Mouse (Mus musculus): Measurements from ENCODE around the gene Rnf144b. TPM values are rescaled to one million over a fixed set of nuclear protein-coding genes. Genes with fewer than 3 reads are reported as not detected.
A peak's percentile ranks its signal among the peaks of the same experiment; 100 is the strongest.

The Rnf144b gene
- polyA plus RNA-seq, 1 experiment from 2014 or later: 1.6 TPM

DNA sequence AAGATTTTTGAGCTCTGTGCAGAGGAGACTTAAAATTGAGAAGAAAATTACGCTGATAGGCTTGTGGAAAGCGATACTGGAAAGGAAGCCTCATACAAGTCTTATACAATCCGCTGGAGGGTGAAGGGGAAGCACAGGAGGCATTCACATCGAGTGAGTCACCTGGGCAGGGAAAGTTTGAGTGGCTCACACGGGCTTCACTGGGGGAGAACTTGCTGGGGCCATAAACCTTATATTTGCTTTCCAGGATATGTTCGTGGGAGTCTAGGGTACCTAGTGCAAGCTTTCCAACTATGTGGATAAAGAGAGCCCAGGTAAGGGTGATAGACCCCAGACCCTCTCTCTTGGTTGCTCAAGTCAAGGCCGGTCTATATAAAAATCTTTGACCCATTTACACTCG, 150.5 kb downstream of the Rnf144b start:
- peak overlapping the region; percentile 46 for H3K4me2 ChIP-seq (ENCODE audit: low read length)
- ATAC-seq (replicated peaks; ENCODE audit: low FRiP score, low read depth): no peak
- H3K4me3 ChIP-seq (replicated peaks; ENCODE audit: low read depth, low read length): no peak overlapping the region
- WGBS: 12% methylated on average over 8 of the region's 8 CpGs
- TF ChIP-seq CTCF (IDR thresholded peaks at IDR 0.05; ENCODE audit: low read depth): no peak
- peaks cover 12% of the 10 kb centered on the region; the same call in 1 of the 2 replicates for H3K4me1 ChIP-seq (replicated peaks; ENCODE audit: insufficient read depth, low read length)
- H3K27ac ChIP-seq: no peak overlapping the region
- no peaks in the 10 kb centered on the region for H3K9me3 ChIP-seq (replicated peaks; ENCODE audit: low read length)
- DNase-seq (ENCODE audit: low spot score): peak; percentile 13
- H3K36me3 ChIP-seq (ENCODE audit: insufficient read depth, low read length): no peaks in the 10 kb centered on the region
- no peak overlapping the region for H3K9ac ChIP-seq (ENCODE audit: low read depth, low read length)
- no peaks in the 10 kb centered on the region for H3K27me3 ChIP-seq (ENCODE audit: insufficient read depth, low read length)

DNA sequence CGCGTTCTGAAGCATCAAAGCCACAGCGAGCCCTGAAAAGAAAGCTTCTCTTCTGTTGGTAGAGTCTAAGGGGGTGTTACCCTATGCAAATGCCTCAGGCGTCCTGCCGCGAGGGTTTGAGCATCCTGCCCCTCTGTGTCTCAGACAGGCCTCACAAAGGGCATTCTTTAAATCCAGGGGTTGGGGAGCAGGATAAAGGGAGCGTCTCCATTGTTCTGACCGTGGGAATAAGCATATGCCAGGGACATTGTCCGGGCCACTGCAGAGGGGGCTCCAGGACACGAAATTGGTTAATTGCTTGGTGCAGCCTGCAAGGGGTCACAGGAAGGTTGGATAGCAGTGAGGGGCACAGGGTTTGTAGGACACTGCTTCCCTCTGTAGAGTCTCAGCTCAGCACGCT, 151.0 kb downstream of the Rnf144b start:
- 13% methylated on average over 11 of the region's 11 CpGs for WGBS
- H3K9ac ChIP-seq (ENCODE audit: low read depth, low read length): 0 out of 2 replicates have a peak overlapping the region, but pooled peaks have one; percentile 40
- H3K4me2 ChIP-seq (ENCODE audit: low read length): peak overlapping the region; percentile 46
- peaks cover 12% of the 10 kb centered on the region; the same call in 1 of the 2 replicates for H3K4me1 ChIP-seq (replicated peaks; ENCODE audit: insufficient read depth, low read length)
- TF ChIP-seq CTCF (IDR thresholded peaks at IDR 0.05; ENCODE audit: low read depth): no peak
- no peak overlapping the region for H3K4me3 ChIP-seq (replicated peaks; ENCODE audit: low read depth, low read length)
- no peaks in the 10 kb centered on the region for H3K27me3 ChIP-seq (ENCODE audit: insufficient read depth, low read length)
- no peak overlapping the region for H3K27ac ChIP-seq
- no peaks in the 10 kb centered on the region for H3K36me3 ChIP-seq (ENCODE audit: insufficient read depth, low read length)
- ATAC-seq (replicated peaks; ENCODE audit: low FRiP score, low read depth) (no peak), DNase-seq (ENCODE audit: low spot score) (peak; percentile 24)
- H3K9me3 ChIP-seq (replicated peaks; ENCODE audit: low read length): no peaks in the 10 kb centered on the region

DNA sequence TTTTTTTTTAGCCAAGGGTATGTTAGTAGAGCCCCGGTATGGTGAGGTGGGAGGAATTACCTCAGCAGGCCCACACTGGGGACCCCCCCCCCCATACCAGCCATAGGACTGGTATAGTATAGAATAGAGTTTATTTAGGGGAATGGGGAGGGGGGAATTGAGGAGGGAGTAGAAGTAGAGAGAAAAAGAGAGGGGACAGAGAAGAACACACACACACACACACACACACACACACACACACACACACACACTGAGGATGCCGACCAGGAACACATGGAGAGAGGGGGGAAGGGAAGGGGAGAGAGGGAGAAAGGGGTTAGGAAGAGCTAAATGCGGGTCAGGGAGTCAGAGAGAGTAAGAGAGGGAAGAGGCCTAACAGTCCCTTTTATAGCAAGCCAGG, 151.7 kb downstream of the Rnf144b start:
- Histone ChIP-seq H3K4me1 (replicated peaks; ENCODE audit: insufficient read depth, low read length) (peaks cover 12% of the 10 kb centered on the region; the same call in 1 of the 2 replicates), H3K9ac (ENCODE audit: low read depth, low read length) (no peak overlapping the region), H3K4me3 (replicated peaks; ENCODE audit: low read depth, low read length) (no peak overlapping the region), H3K4me2 (ENCODE audit: low read length) (no peak overlapping the region), H3K9me3 (replicated peaks; ENCODE audit: low read length) (no peaks in the 10 kb centered on the region), H3K27me3 (ENCODE audit: insufficient read depth, low read length) (no peaks in the 10 kb centered on the region), H3K27ac (no peak overlapping the region), H3K36me3 (ENCODE audit: insufficient read depth, low read length) (no peaks in the 10 kb centered on the region)
- DNase-seq (ENCODE audit: low spot score): no peak
- TF ChIP-seq CTCF (IDR thresholded peaks at IDR 0.05; ENCODE audit: low read depth): no peak
- WGBS: 39% methylated on average over 3 of the region's 3 CpGs
- ATAC-seq (replicated peaks; ENCODE audit: low FRiP score, low read depth): no peak

DNA sequence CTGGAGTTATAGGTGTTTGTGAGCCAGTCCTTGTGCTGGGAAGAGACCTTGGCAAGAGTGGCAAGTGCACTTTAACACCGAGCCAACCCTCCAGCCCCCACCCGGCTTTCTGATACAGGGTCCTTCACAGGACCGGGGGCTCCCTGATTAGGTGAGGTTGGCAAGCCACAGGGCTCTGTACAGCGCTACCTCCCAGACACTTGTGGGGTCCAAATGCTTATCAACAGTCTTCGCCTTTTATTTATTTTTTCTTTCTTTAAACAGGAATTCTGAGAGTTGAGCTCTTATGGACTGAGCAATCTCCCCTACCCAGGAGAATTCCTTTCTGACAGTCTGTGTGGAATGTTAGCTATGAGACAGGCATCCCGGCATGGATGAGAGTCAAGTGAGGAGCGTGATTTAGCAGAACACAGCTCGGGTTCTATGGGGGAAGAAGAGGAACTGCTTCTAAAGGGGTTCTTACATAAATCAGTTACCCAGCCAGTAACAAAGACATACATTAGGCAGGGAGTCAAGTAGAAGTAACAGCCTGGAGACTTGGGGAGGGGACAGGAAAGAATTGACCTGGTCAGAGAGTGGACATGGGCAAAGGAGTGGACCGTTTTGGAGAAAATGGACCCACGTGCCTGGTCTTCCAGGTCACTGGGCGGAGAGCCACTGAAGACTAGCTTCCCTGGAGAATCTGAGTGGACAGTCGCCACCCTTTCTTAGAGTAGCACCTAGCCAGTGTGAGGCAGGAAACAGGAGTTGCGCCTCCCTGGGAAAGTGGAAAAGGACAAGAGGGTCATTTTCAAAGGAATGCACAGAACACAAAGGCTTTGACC, 154.8 kb downstream of the Rnf144b start:
- Histone ChIP-seq H3K36me3 (ENCODE audit: insufficient read depth, low read length) (no peaks in the 10 kb centered on the region), H3K27me3 (ENCODE audit: insufficient read depth, low read length) (no peaks in the 10 kb centered on the region), H3K4me3 (replicated peaks; ENCODE audit: low read depth, low read length) (no peak overlapping the region), H3K4me2 (ENCODE audit: low read length) (peak overlapping the region; percentile 5; the same call in 1 of the 2 replicates), H3K4me1 (replicated peaks; ENCODE audit: insufficient read depth, low read length) (peaks cover 12% of the 10 kb centered on the region; the same call in 1 of the 2 replicates), H3K9me3 (replicated peaks; ENCODE audit: low read length) (no peaks in the 10 kb centered on the region), H3K27ac (0 out of 2 replicates have a peak overlapping the region, but pooled peaks have one; percentile 16), H3K9ac (ENCODE audit: low read depth, low read length) (no peak overlapping the region)
- ATAC-seq (replicated peaks; ENCODE audit: low FRiP score, low read depth) (no peak), DNase-seq (ENCODE audit: low spot score) (peak; percentile 67)
- WGBS: 28% methylated on average over 13 of the region's 13 CpGs
- TF ChIP-seq CTCF (IDR thresholded peaks at IDR 0.05; ENCODE audit: low read depth): no peak

DNA sequence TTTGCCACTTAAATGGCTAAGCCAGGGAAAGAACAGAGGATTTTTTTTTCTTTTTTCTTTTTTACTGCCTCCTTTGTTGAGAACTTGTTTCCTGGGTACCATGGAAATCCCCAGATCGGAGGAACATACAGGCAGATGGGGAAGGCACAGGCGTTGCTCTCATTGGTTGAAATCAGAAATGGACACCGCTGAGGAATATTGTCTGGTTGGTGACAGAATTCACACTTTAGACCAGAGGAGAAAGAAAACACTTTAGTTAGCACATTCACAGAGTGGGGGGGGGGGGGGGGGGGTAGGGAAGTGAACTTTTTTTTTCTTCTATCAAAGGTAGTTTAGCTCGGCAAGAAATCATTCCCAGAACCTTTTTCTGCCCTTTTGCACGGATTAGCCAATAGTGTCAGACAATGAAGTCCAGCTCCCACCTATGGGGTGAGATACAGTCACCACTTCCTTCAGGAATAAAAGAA, 155.4 kb downstream of the Rnf144b start:
- no peak overlapping the region for H3K9ac ChIP-seq (ENCODE audit: low read depth, low read length)
- H3K9me3 ChIP-seq (replicated peaks; ENCODE audit: low read length): no peaks in the 10 kb centered on the region
- no peak for DNase-seq (ENCODE audit: low spot score)
- H3K36me3 ChIP-seq (ENCODE audit: insufficient read depth, low read length): no peaks in the 10 kb centered on the region
- no peak overlapping the region for H3K4me3 ChIP-seq (replicated peaks; ENCODE audit: low read depth, low read length)
- no peak for TF ChIP-seq CTCF (IDR thresholded peaks at IDR 0.05; ENCODE audit: low read depth)
- H3K4me2 ChIP-seq (ENCODE audit: low read length): peak overlapping the region; percentile 5; the same call in 1 of the 2 replicates
- no peaks in the 10 kb centered on the region for H3K27me3 ChIP-seq (ENCODE audit: insufficient read depth, low read length)
- no peak for ATAC-seq (replicated peaks; ENCODE audit: low FRiP score, low read depth)
- 7% methylated on average over 5 of the region's 5 CpGs for WGBS
- H3K4me1 ChIP-seq (replicated peaks; ENCODE audit: insufficient read depth, low read length): peaks cover 12% of the 10 kb centered on the region; the same call in 1 of the 2 replicates
- H3K27ac ChIP-seq: no peak overlapping the region

DNA sequence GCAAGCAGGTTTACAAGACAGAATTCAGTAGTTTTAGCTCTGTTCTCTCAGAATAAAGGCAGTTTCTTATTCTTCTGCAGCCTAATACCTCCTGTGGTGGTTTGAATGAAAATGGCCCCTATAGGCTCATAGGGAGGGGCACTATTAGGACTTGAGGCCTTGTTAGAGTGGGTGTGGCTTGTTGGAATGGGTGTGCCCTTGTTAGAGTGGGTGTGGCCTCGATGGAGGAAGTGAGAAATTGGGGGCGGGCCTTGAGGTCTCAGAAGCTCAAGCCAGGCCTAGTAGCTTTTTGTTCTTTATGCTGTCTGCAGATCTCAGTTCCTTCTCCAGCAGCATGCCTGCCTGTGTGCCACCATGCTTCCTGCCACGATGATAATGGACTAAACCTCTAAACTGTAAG, 159.8 kb downstream of the Rnf144b start:
- H3K9ac ChIP-seq (ENCODE audit: low read depth, low read length): no peak overlapping the region
- peaks cover 7% of the 10 kb centered on the region; the same call in 1 of the 2 replicates for H3K4me1 ChIP-seq (replicated peaks; ENCODE audit: insufficient read depth, low read length)
- H3K9me3 ChIP-seq (replicated peaks; ENCODE audit: low read length): no peaks in the 10 kb centered on the region
- no peak overlapping the region for H3K4me3 ChIP-seq (replicated peaks; ENCODE audit: low read depth, low read length)
- no peak for DNase-seq (ENCODE audit: low spot score)
- H3K27ac ChIP-seq: no peak overlapping the region
- no peak for ATAC-seq (replicated peaks; ENCODE audit: low FRiP score, low read depth)
- H3K4me2 ChIP-seq (ENCODE audit: low read length): no peak overlapping the region
- H3K27me3 ChIP-seq (ENCODE audit: insufficient read depth, low read length): no peaks in the 10 kb centered on the region
- H3K36me3 ChIP-seq (ENCODE audit: insufficient read depth, low read length): no peaks in the 10 kb centered on the region
- TF ChIP-seq CTCF (IDR thresholded peaks at IDR 0.05; ENCODE audit: low read depth): no peak
- 73% methylated on average over 3 of the region's 3 CpGs for WGBS
